Mouse (Mus musculus) retina, postnatal 1 day (tissue): ENCODE measurements around the gene Rab7b.
A peak's percentile ranks its signal among the peaks of the same experiment; 100 is the strongest.

Source experiments
- DNase-seq: peaks from one replicate; pipeline ENCODE4 v3.0.0-alpha.2; 2012

Rab7b gene

DNA sequence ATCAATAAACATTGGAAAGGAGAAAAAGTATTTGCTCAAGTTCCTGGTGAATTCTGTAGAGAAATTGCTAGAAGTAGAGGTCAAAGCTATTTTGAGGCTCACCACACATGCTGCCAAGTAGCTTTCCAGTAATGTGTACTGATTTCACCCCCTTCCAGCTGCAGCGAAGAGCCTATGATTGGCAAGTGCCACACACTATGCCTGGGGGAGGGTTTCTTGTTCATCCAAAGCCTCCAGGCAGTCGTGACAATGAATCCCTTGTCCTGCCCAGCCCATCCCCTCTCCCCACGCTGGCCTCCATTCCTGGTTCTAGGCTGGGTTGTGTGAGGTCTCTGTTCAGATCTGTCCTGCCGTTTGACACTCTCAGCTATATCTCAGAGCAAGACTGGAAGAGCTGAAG lies 7.8 kb downstream of the Rab7b start:
- DNase-seq = peak; percentile 68

- DNase-seq = no peak
Measured at GRCm38 (mm10) chr1:131698770-131699169, 10.3 kb downstream of the Rab7b start.

- no peak for DNase-seq
Measured at GRCm38 (mm10) chr1:131699642-131700041, 11.1 kb downstream of the Rab7b start.

DNA sequence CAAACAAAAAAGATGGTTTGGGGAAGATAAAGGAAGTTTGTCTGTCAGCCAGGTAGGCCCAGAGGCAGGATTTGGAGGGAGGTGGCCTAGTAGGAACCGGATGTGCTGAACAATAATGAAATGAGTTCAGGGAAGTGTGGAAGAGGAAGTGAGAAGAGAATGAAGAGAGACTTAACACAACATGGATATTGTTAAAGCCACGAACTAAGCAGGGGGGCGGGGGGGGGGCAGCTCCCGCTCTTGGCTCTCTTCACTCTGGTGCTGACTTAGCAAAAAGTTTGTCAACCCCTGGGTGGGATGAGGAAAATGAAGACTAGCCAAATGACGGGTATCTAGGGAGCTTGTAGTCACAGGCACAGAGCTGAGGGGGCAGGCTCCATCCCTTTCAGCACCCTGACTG lies 12.0 kb downstream of the Rab7b start:
- DNase-seq = no peak

DNA sequence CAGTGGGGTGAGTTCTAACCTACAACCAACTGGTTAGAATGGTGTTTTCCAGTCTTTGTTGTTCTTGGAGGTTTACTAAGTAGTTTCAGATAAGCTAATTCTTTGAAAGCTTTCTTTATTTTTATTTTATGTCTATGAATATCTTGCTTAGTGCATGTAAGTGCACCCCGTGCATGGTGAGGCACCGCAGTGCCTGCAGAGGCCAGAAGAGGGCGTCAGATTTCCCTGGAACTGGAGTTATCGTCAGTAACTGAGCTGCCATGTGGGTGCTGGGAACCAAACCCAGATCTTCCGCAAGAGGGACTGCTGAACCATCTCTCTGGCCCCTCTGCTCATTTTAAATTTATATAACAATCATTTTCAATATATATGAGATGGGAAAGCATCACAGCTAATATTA lies 12.9 kb downstream of the Rab7b start:
- DNase-seq = no peak

GRCm38 (mm10) chr1:131702094-131702766 lies 13.7 kb downstream of the Rab7b start:
- DNase-seq = no peak

DNA sequence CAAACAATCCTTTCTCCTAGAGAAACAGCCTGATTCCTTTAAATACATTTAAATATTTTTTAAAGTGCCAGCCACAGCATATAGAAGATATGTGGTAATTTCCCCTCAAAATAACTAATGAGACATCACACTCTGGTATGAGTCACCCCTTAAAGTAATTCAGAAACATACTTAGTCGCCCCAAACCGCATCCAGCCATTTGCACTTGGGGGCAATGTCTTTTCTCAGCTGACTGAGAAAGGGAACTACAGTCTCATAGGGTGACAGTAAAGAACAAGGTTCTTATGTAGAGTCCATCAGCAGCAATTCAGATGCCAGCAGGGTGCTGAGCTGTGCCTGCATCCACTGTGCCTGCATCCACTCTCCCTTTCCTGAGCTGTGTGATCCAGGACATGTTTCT lies 15.0 kb downstream of the Rab7b start:
- DNase-seq = no peak

DNA sequence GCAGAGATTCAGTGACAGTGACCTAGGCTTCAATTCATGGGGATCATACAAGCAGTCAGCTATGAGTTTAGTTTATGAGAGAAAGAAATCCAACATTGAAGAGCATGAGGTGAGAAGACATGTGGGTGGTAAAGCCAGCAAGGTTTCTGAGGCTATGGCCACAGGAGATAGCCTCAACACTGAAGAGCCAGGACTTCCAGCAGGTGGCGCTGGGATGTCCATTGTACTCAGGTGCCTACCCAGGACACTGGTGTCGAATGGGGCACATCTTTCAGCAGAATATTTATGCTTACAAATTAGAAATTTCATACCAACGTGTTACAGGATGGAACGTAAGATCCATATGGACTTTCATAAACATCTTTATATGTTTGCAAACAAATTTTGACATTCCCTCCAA lies 19.8 kb downstream of the Rab7b start:
- peak; percentile 56 for DNase-seq

DNA sequence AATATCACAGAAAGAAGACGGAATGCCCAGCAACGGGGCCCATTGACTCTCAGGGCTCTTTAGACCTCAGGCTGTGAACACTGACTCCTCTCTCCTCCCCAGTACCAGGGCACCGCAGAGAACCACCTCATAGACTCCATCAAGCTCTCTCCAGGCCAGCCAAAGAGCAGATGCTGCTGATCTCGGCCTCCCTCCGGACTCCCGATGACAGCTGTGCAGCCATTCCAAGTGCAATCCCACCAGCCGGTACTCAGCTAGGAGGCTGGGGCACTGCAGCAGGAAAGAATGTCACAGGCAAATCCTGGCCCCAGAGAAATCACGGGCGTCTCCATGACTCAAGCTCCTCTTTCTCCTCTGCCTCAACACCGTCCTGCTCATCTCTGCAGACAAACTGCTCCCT lies 23.0 kb downstream of the Rab7b start:
- DNase-seq = no peak

GRCm38 (mm10) chr1:131712386-131712785 lies 23.9 kb downstream of the Rab7b start:
- DNase-seq = peak; percentile 89

- DNase-seq = no peak
Measured at GRCm38 (mm10) chr1:131714388-131715337, 26.2 kb downstream of the Rab7b start.

GRCm38 (mm10) chr1:131718952-131719694 lies 30.6 kb downstream of the Rab7b start:
- DNase-seq = peak; percentile 42

DNA sequence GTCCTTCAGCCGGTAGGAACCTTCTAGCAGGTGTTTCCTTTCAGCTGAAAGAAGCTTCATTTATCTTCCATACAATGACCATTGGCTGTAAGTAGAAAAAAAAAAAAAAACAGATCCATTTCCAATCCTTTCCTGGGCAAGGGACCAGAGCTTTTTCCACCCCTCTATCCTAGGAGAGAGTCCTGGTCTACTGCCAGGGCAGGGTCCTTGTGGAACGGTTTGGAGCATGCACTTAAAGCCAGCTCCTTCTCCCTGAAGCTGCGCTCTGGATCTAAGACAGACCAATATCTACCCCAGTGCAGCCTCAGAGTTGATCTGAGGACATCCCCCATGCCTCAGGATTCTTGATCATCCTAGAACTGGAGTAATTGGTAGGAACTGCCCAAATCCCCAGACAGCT lies 33.5 kb downstream of the Rab7b start:
- DNase-seq = no peak

DNA sequence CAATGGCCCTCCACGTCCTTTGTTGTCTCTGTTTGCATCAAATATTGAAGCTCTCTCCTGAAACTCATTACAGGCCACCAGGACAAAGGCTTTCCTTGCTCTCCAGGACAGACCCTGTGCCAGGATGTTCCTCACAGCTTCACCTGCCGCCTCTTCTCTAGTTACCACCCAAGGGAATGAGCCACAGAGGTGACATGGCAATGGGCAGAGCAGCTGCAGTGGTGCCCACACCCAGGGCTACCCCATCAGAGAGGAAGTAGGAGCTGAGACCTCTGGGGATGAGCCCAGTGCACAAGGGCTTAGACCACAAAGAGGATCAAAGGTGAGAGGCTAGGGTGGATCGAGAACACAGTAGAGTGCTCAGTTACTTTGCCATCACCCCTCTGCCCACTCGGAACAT lies 35.1 kb downstream of the Rab7b start:
- no peak for DNase-seq

GRCm38 (mm10) chr1:131726586-131726985 lies 38.1 kb downstream of the Rab7b start:
- DNase-seq = no peak

DNA sequence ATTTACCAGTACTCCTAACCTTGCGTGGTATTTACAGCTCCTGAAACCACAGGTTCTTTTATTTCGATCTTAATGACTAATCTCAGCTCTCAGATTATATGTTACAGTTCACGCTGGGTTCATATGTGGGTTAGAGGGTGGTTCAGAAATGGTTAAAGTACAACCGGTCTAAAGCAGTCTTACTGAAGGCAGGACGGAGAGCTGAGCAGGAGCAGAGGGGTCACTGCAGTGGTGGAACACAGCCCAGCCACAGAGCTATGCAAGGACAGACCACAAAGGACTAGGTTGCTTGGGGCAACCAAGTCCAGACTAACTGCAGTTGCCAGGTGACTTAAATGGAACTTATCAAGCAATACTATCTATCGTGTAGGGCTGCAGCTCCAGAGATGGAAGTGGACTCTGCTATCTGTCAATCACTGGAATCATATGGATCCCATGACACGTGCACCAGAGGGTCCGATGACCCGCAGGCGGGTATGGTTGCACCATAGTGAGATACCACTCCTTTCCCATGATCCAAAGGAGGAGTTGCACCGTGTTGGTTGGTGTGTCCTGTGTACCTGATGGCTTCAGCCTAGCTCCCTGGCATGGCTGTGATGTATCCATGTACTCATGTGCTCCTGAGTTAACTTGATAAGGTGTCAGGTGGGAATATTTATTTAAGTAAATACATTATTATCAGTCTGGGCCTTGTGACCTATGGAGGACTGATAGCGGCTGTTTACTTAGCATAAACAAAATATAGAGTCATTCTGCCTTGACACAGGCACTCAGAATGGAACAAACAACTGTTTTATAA lies 42.3 kb downstream of the Rab7b start:
- DNase-seq = no peak

DNA sequence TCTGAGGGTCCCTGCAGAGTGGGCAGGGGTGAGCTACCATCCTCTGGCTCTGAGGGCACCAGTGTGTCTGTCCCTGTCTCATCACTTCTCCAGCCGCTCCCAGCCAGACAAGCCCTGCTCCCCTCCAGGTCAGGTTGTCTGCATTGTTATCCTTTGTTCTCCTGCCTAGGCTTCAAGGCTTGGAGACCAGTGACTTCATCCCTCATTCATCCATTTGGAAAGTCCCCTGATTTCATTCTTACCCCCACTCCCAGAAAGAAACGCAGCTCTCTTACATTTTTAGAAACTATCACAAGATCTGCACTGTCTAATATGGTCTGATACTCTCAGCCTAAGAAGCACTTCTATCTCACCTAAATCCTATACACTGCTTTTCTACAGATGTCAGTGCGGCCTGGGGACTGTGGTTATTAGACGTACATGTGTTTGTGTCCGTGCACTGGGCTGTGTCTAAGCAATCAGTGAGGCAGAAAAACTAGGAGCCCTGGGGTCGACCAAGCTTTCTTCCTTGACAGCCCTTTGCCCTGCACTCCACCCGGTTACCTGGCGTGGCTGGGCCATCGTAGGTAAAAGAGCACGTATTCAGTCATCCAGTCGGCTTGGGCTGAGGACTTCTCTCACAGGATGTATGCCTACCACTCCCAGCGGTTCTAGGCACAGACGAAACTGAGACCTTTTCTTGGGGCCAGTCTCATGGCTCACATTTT lies 45.1 kb downstream of the Rab7b start:
- DNase-seq = peak; percentile 40

- DNase-seq = no peak
Measured at GRCm38 (mm10) chr1:131734657-131735273, 46.3 kb downstream of the Rab7b start.

DNA sequence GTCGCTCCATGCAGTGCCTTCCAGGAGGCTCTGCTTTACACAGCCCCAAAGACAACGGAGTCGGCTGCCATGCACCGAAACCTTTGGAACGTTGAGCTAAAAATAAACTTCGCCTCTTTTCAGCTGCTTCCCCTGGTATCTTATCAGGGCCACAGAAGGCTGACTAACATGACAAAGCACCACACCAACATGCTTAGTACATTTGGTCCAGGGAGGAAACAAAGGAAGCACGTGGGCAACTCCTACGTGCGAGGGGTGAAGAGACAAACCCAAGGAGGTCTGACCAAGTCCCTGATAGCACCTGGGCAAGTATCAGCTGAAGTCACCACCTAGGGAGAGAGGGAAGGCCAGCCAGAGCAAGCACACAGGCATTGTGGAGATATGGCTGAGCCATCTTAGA lies 48.0 kb downstream of the Rab7b start:
- no peak for DNase-seq

- DNase-seq = peak; percentile 26
Measured at GRCm38 (mm10) chr1:131737269-131737668, 48.8 kb downstream of the Rab7b start.

GRCm38 (mm10) chr1:131738760-131739159 lies 50.3 kb downstream of the Rab7b start:
- no peak for DNase-seq
